Mouse (Mus musculus) bone marrow macrophage, adult 2 months (primary cell): Measurements from ENCODE around the gene Gm20538.

Experiments
- CTCF ChIP-seq: IDR thresholded peaks from 2 replicates; pipeline ENCODE4 v1.5.1; 2012; ENCODE audit warnings: low read depth, mild to moderate bottlenecking, low read length, moderate library complexity
- POLR2A ChIP-seq: IDR thresholded peaks from 2 replicates; pipeline ENCODE4 v1.6.1; 2012; ENCODE audit warnings: mild to moderate bottlenecking, low read depth, low read length, borderline replicate concordance

DNA sequence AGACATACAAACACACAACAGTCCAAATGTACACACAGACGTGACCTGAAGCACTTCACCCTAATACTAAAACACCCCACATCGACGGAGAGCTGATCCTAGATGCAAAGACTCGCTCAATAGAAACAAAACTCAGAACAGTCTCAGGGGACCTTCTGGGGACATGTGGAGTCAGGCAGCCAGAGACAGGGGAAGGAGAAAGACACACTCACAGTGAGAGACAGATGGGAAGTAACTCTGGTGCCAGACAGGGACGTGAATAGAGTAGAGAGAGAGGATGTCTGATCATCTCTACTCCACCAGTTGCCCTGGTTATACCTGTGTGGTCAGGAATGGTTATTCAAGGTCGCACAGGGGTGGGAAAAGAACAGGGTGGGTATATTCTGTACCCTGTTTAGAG, 39.0 kb upstream of the Gm20538 start:
- TF ChIP-seq CTCF (no peak), POLR2A (no peak)
